Mouse (Mus musculus): ENCODE measurements at regions not wholly inside any gene's neighbourhood (a gene's known extent, or its start where the extent isn't known, plus 50 kb on each side); places are given as distances from the start of the nearest gene placed in this dataset.

- no peak for TF ChIP-seq CTCF (IDR thresholded peaks at IDR 0.05; ENCODE audit: low read depth, low read length)
- no peak for TF ChIP-seq POLR2A (IDR thresholded peaks at IDR 0.05; ENCODE audit: borderline replicate concordance, low read depth, low read length)
Observed at GRCm38 (mm10) chr12:30710554-30710953, 126.3 kb downstream of the Tmem18 start.

Data from bone marrow macrophage, adult 2 months (primary cell).